Mouse (Mus musculus): ENCODE data around the gene Ak1. TPM values are rescaled to one million over a fixed set of nuclear protein-coding genes. Genes with fewer than 3 reads are reported as not detected.
A peak's percentile ranks its signal among the peaks of the same experiment; 100 is the strongest.

Gene Ak1
- polyA plus RNA-seq, 1 experiment: 25.9 TPM

GRCm38 (mm10) chr2:32627266-32628043 lies 5.9 kb downstream of the Ak1 start:
- DNase-seq (ENCODE audit: low read depth): no peak

DNA sequence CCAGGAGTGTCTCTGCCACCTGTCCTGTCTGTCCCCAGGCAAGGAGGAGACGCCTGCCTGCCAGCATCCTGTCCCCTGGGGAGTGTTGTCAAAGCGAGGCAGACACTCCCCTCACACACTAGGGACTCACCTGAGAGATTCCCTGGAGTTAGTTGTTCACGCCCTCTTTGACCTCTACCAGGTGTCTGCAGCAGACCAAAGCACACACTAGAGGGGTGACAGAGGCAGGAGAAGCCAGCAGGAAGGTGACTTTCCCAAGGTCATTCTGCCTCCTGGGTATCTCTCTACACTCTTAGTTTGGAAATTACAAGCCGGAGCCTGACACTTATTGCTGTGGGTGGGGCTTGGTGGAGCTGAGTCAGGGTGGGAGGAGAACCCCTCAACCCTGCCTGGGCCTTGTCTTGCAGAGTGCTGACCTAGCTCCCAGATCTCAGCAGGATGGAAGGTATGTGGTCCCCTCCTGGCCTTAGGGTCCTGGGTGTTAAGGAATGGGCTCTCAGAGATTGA lies 6.5 kb downstream of the Ak1 start:
- DNase-seq (ENCODE audit: low read depth): no peak

DNA sequence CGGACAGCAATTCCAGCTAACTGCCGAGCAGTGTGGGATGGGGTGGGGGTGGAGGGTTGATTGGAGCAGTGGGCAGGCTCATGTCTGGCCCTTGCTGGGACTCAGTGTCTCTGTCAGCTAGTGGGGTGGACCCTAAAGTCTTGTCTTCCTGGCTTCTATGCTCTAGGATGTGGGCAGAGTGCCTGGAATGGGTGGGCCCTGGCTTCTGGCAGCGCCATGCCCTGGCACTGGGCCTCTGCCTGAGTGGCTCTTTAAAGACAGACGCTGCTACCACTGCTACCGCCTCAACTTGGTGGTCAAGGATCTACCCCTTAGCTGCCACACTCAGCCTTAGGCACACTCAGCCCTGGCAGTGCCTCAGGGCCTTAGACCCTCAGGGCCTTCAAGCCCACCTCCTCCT lies 7.2 kb downstream of the Ak1 start:
- no peak for DNase-seq (ENCODE audit: low read depth)

DNA sequence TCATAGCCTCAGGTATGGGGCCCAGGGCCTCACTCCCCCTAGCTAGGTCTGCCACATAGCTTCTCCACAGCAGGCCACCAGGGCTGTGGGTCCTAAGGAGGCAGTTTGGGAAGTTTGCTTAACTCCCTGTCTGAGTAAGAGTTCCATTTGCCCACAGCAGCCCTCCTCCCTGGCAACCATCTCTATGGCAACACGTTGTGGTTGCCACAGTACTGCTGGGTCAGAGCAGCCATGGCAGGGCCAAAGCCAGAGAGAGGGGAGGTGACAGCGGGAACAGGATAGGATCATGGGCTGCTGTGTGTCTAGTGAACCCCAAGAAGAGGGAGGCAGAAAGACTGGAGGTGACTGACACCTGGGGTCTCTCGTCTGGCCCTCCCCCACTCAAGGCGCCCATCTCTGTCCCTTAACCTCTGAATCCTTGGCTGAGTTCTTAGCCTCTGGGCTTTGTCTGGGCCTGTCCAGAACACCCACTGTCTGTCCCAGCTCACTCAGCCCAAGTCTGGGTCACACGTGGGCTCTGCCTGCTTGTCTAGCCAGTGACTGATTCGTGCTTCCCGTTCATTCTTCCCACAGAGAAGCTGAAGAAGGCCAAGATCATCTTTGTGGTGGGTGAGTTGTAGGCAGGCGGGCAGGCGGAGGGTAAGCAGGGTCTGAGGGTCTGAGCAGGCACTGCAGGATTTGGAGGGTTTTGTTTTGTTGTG lies 7.9 kb downstream of the Ak1 start:
- peak; percentile 44 for DNase-seq (ENCODE audit: low read depth)

DNA sequence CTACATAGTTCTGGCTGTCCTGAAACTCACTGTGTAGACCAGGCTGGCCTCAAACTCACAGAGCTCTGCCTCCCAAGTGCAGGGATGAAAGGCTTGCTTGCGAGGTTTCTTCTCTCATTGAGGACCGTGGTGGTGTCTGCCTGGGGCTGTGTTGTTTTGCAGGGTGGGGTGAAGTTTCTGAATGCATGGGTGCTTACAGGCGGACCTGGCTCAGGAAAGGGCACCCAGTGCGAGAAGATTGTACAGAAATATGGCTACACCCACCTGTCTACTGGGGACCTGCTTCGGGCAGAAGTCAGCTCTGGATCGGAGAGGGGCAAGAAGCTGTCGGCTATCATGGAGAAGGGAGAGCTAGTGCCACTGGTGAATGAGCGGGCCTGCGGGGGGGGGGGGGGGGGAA lies 8.5 kb downstream of the Ak1 start:
- DNase-seq (ENCODE audit: low read depth): no peak

- no peak for DNase-seq (ENCODE audit: low read depth)
These were observed 9.5 kb downstream of the Ak1 start for GRCm38 (mm10) chr2:32631046-32631445.

GRCm38 (mm10) chr2:32631737-32632394 lies 10.3 kb downstream of the Ak1 start:
- no peak for DNase-seq (ENCODE audit: low read depth)

- no peak for DNase-seq (ENCODE audit: low read depth)
These were observed 12.1 kb downstream of the Ak1 start for GRCm38 (mm10) chr2:32633660-32634059.

DNA sequence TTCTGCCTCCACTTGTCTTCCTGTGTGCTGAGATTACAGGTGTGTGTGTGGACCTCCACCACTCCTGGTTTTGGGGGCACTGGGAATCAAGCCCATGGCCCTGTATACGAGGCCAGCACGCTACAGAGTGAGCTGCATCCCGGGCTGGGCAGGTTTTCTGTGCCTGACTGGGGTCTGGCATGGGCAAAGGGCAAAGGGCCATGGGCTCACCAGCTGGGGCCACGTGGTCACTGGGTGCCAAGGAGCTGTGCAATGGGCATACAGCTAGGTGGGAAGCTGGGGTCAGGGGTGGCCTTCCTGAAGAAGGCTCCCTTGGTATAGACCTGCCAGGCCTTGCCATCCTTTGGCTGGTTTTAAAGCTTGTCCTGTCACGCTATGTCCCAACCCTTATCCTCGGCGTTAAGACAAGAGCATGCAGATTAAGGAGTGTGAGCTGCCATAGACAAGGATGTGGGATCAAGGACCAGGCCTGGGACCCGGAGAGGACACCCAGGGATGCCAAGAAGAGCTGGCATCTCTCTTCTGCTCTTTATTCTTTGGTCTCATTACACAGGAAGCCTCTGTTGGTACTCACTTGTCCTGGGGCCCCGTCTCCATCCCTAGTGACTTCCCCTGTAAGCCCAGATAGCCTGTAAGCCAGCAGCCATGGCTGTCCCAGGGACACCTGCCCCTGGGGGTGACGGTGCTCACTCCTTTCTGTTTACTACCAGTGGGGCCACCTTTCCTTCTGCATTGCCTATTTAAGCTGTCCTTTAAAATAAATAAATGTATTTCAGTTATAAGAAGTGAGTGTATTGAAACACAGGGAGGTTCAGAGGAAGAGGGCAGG lies 12.9 kb downstream of the Ak1 start:
- no peak for DNase-seq (ENCODE audit: low read depth)

- no peak for DNase-seq (ENCODE audit: low read depth)
These were observed 15.1 kb downstream of the Ak1 start for GRCm38 (mm10) chr2:32636617-32637016.

- no peak for DNase-seq (ENCODE audit: low read depth)
These were observed 16.3 kb downstream of the Ak1 start for GRCm38 (mm10) chr2:32637778-32638281.

- DNase-seq (ENCODE audit: low read depth): no peak
These were observed 18.1 kb downstream of the Ak1 start for GRCm38 (mm10) chr2:32639632-32640031.

DNA sequence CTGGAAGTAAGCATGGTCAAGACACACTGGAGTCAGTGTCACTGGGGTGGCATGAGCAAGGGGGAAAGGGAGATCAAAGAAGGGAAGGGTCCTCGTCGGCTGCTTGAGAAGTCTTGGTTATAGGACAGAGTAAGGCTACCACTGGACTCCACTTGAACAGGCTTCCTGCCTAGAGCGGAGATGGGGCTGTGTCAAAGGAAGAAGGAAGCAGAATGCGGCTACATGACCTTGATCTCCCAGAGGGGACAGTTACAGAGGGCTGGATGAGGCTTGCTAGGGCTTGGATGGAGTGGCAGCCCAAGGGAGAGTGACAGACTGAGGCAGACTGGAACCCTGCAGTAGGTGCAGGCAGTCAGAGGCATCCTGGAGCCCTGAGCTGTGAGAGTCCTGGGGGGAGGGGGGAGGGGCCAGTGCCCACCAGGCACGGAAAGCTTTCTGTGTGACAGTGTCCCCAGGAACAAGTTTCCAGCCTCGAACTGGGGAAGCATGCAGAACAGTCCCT lies 19.0 kb downstream of the Ak1 start:
- no peak for DNase-seq (ENCODE audit: low read depth)

DNA sequence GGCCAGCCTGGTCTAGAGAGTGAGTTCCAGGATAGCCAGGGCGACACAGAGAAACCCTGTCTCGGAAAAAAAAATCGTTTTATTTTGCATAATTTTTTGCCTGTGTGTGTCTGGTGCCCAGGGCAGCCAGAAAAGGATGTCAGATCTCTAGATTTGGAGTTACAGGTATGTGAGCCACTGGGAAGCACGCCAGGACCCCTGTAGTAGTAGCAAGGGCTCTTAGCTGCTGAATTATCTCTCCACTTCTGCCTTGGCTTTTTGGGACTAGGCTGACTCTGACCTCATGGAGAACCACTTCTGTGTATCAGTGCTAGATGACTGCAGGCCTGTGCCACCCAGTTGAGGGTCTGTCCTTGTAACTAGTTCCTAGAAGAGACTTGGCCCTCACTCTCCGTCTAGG lies 20.3 kb downstream of the Ak1 start:
- no peak for DNase-seq (ENCODE audit: low read depth)

DNA sequence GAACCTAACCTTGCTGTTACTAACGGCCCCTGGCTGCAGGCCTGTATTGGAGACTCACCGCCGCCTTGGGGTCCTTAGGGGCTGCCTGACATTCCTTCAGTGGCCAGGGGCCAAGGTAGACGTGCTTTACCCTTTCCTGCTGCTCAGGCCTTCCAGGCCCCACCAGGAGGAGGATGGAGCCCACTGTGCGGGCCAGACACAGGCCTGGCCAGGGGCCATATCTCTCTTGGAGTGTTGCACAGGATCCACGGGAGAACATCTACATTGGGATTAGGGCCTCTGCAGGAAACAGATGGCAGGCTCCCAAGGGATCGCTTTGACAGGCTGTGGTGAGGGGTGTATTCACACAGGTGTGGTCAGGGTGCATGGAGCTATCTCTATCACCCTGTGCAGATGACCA lies 21.3 kb downstream of the Ak1 start:
- no peak for DNase-seq (ENCODE audit: low read depth)

GRCm38 (mm10) chr2:32644083-32644482 lies 22.5 kb downstream of the Ak1 start:
- DNase-seq (ENCODE audit: low read depth): no peak

DNA sequence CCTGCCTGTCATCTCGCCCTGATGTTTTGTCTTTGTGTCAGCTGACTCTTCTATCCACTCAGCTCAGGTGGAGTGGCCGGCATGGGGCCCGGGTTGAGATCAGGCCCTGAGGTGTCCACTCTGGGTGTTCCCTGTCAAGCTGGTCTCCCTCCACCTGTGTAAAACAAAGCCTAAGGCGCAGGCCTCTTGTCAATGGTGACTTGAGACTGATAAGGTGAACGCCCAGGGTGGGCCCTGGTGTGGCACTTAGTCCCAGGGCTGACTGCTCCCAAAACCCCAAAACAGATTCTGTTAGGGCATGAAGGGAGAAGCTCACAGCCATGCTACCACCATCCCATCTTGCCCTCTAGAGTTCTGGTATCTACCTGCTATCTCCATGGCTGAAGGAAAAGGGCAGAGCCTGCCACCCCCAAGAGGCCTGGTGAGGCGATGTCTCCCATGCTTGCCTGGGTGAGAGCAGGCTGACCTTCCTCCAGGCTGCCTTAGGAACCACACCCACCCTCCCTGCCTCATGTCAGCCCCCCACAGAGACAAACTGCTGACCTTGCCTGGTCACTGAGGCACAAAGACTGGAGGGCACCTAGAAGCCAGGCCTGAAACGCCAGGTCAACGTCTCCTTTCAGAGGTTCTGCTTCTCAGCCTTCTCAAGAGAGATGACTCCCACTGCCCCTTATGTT lies 23.4 kb downstream of the Ak1 start:
- DNase-seq (ENCODE audit: low read depth): no peak

GRCm38 (mm10) chr2:32645647-32646046 lies 24.1 kb downstream of the Ak1 start:
- DNase-seq (ENCODE audit: low read depth): no peak

GRCm38 (mm10) chr2:32646379-32647056 lies 25.0 kb downstream of the Ak1 start, which contains the start of gene Eng:
Gene Eng, plus strand, starts transcription at chr2:32646595.
- no peak for DNase-seq (ENCODE audit: low read depth)

- DNase-seq (ENCODE audit: low read depth): no peak
These were observed 25.8 kb downstream of the Ak1 start for GRCm38 (mm10) chr2:32647366-32647765.

Measured in gonadal fat pad, adult 2 months (tissue).